Mouse (Mus musculus) CH12.LX (cell line): ENCODE data around the gene Kmo. TPM values are rescaled to one million over a fixed set of nuclear protein-coding genes. Genes with fewer than 3 reads are reported as not detected.
A peak's percentile ranks its signal among the peaks of the same experiment; 100 is the strongest.

Experiments
- DNase-seq: peaks from one replicate; pipeline ENCODE4 v3.0.0-alpha.2; 2013; ENCODE audit errors: extremely low read depth
- H3K27ac ChIP-seq: 2 replicates; pipeline ENCODE4 v1.5.1; 2012; ENCODE audit warnings: low read depth, mild to moderate bottlenecking, control low read depth, moderate library complexity; ENCODE audit not compliant: insufficient read depth
- H3K27me3 ChIP-seq: replicated peaks from 2 replicates; pipeline ENCODE3; 2012; ENCODE audit warnings: inconsistent platforms
- H3K36me3 ChIP-seq, 2 experiments: replicated peaks in 1 of 2; 2 replicates each; pipeline versions ENCODE3 to v1.6.1; 2012; ENCODE audit warnings: inconsistent platforms in 1 of 2, low read length in 1 of 2, mild to moderate bottlenecking in 1 of 2, mixed read lengths in 1 of 2, moderate library complexity in 1 of 2; ENCODE audit not compliant: control insufficient read depth in 1 of 2, insufficient read depth in 1 of 2
- H3K4me1 ChIP-seq, 2 experiments: 2 replicates each; pipeline ENCODE4 v1.6.1; 2012; ENCODE audit warnings: inconsistent platforms in 1 of 2, moderate library complexity in 1 of 2; ENCODE audit not compliant: insufficient read depth in 2 of 2, control insufficient read depth in 1 of 2
- H3K4me2 ChIP-seq: 2 replicates; pipeline ENCODE4 v1.6.1; 2012; ENCODE audit warnings: low read depth, mild to moderate bottlenecking, control low read depth; ENCODE audit not compliant: poor library complexity, insufficient read depth, severe bottlenecking
- H3K4me3 ChIP-seq, 3 experiments: fragments of 150-350 bp in 1 of 3; sonication (generic) in 1 of 3; replicated peaks in 1 of 3; 2 replicates each; pipeline versions ENCODE3 to v1.5.1; 2011 to 2012; ENCODE audit warnings: low read depth in 2 of 3, low read length in 2 of 3, mild to moderate bottlenecking in 2 of 3, moderate library complexity in 2 of 3, control low read depth in 1 of 3, improper control_type of control experiment in 1 of 3, inconsistent platforms in 1 of 3, mixed read lengths in 1 of 3; ENCODE audit not compliant: poor library complexity in 1 of 3
- H3K79me2 ChIP-seq: replicated peaks from 2 replicates; pipeline ENCODE4 v1.6.1; 2012; ENCODE audit warnings: mild to moderate bottlenecking, moderate library complexity; ENCODE audit not compliant: control insufficient read depth, poor library complexity, insufficient read depth, severe bottlenecking; ENCODE audit errors: extremely low read depth
- H3K9ac ChIP-seq: 2 replicates; pipeline ENCODE4 v1.6.1; 2012; ENCODE audit warnings: low read depth, mild to moderate bottlenecking, control low read depth, moderate library complexity; ENCODE audit not compliant: insufficient read depth
- H3K9me3 ChIP-seq: replicated peaks from 2 replicates; pipeline ENCODE3; 2012; ENCODE audit warnings: low read length, inconsistent platforms, mixed read lengths
- CHD2 ChIP-seq: IDR thresholded peaks from 2 replicates; pipeline ENCODE4 v1.6.1; 2011; ENCODE audit warnings: low read length, improper control_type of control experiment
- EP300 ChIP-seq: IDR thresholded peaks from 2 replicates; pipeline ENCODE4 v1.6.1; 2011; ENCODE audit warnings: low read length, improper control_type of control experiment
- ETS1 ChIP-seq: conservative IDR thresholded peaks from 2 replicates; pipeline ENCODE4 v1.6.1; 2012; ENCODE audit warnings: low read depth, mild to moderate bottlenecking, inconsistent platforms, low read length, improper control_type of control experiment, moderate library complexity
- IRF4 ChIP-seq: IDR thresholded peaks from 2 replicates; pipeline ENCODE4 v1.6.1; 2014; ENCODE audit warnings: low read depth, mild to moderate bottlenecking, inconsistent platforms, low read length, improper control_type of control experiment
- JUN ChIP-seq: IDR thresholded peaks from 2 replicates; pipeline ENCODE4 v1.6.1; 2011; ENCODE audit warnings: low read depth, mild to moderate bottlenecking, low read length, improper control_type of control experiment, moderate library complexity; ENCODE audit not compliant: insufficient read depth
- JUND ChIP-seq: conservative IDR thresholded peaks from 2 replicates; pipeline ENCODE4 v1.6.1; 2011; ENCODE audit warnings: low read depth, low read length, improper control_type of control experiment
- KAT2A ChIP-seq: IDR thresholded peaks from 2 replicates; pipeline ENCODE4 v1.6.1; 2012; ENCODE audit warnings: low read length, improper control_type of control experiment, inconsistent platforms; ENCODE audit not compliant: insufficient replicate concordance
- MAFK ChIP-seq: IDR thresholded peaks from 2 replicates; pipeline ENCODE4 v1.6.1; 2011; ENCODE audit warnings: low read length, improper control_type of control experiment; ENCODE audit not compliant: insufficient replicate concordance
- MAZ ChIP-seq: IDR thresholded peaks from 2 replicates; pipeline ENCODE4 v1.6.1; 2012; ENCODE audit warnings: low read depth, mild to moderate bottlenecking, inconsistent platforms, low read length, improper control_type of control experiment, moderate library complexity
- MEF2A ChIP-seq: IDR thresholded peaks from 2 replicates; pipeline ENCODE4 v1.6.1; 2014; ENCODE audit warnings: low read depth, mild to moderate bottlenecking, inconsistent platforms, low read length, improper control_type of control experiment, borderline replicate concordance
- MXI1 ChIP-seq: IDR thresholded peaks from 2 replicates; pipeline ENCODE4 v1.6.1; 2011; ENCODE audit warnings: mild to moderate bottlenecking, low read depth, low read length, improper control_type of control experiment
- MYC ChIP-seq: IDR thresholded peaks from 2 replicates; pipeline ENCODE4 v1.6.1; 2011; ENCODE audit warnings: low read depth, mild to moderate bottlenecking, improper control_type of control experiment, low read length
- NELFE ChIP-seq: IDR thresholded peaks from 2 replicates; pipeline ENCODE4 v1.6.1; 2011; ENCODE audit warnings: low read depth, low read length, improper control_type of control experiment
- POLR2A ChIP-seq: IDR thresholded peaks from 2 replicates; pipeline ENCODE4 v1.6.1; 2011; ENCODE audit warnings: low read depth, mild to moderate bottlenecking, improper control_type of control experiment, low read length
- RAD21 ChIP-seq: IDR thresholded peaks from 2 replicates; pipeline ENCODE4 v1.6.1; 2011; ENCODE audit warnings: low read depth, mild to moderate bottlenecking, low read length, improper control_type of control experiment, moderate library complexity
- RCOR1 ChIP-seq: conservative IDR thresholded peaks from 2 replicates; pipeline ENCODE4 v1.6.1; 2012; ENCODE audit warnings: low read depth, mild to moderate bottlenecking, inconsistent platforms, low read length, improper control_type of control experiment
- SIN3A ChIP-seq: IDR thresholded peaks from 2 replicates; pipeline ENCODE4 v1.6.1; 2012; ENCODE audit warnings: low read length, improper control_type of control experiment, inconsistent platforms
- SMC3 ChIP-seq: IDR thresholded peaks from 2 replicates; pipeline ENCODE4 v1.6.1; 2011; ENCODE audit warnings: low read depth, low read length, improper control_type of control experiment
- TBP ChIP-seq: conservative IDR thresholded peaks from 2 replicates; pipeline ENCODE4 v1.6.1; 2011; ENCODE audit warnings: low read depth, low read length, improper control_type of control experiment
- USF1 ChIP-seq: IDR thresholded peaks from 2 replicates; pipeline ENCODE4 v1.6.1; 2014; ENCODE audit warnings: low read depth, mild to moderate bottlenecking, inconsistent platforms, low read length, improper control_type of control experiment
- USF2 ChIP-seq: conservative IDR thresholded peaks from 2 replicates; pipeline ENCODE4 v1.6.1; 2011; ENCODE audit warnings: low read depth, low read length, improper control_type of control experiment
- ZC3H11A ChIP-seq: IDR thresholded peaks from 2 replicates; pipeline ENCODE4 v1.6.1; 2012; ENCODE audit warnings: low read depth, mild to moderate bottlenecking, inconsistent platforms, low read length, improper control_type of control experiment
- ZKSCAN1 ChIP-seq: IDR thresholded peaks from 2 replicates; pipeline ENCODE4 v1.6.1; 2012; ENCODE audit warnings: low read depth, inconsistent platforms, low read length, improper control_type of control experiment, borderline replicate concordance
- ZNF384 ChIP-seq: IDR thresholded peaks from 2 replicates; pipeline ENCODE4 v1.6.1; 2012; ENCODE audit warnings: low read depth, low read length, improper control_type of control experiment, inconsistent platforms
- dilution Hi-C: fragments of 300-500 bp; cut with MboI; formaldehyde crosslinking; loops from 2 replicates; pipeline ENCODE4 v1.14.3; 2020; ENCODE audit warnings: low sequenced_read_pairs; ENCODE audit not compliant: extremely low pct_unique_long_range_greater_than_20kb, extremely low pct_ligation_motif_present
- in situ Hi-C: fragments of 300-500 bp; cut with MboI; formaldehyde crosslinking; loops from 3 replicates; pipeline ENCODE4 v1.14.3; 2019; ENCODE audit warnings: low sequenced_read_pairs, low pct_ligation_motif_present, low pct_unique_long_range_greater_than_20kb, mixed read lengths
- polyA plus RNA-seq: library from polyadenylated mRNA; unstranded; fragments of >175 nt; gene quantifications from 2 replicates; pipeline ENCODE4 v1.2.1, GENCODE M21; 2012; ENCODE audit warnings: low read depth; ENCODE audit not compliant: insufficient read length
- total RNA-seq, 2 experiments: library from RNA; depleted of rRNA; stranded (reverse); fragments of 300-350 nt in 1 of 2; fragments of >200 nt in 1 of 2; gene quantifications; 2 replicates each; pipeline ENCODE4 v1.2.3; 2012 to 2014

Kmo gene
- total and polyA plus RNA-seq, 3 experiments, result 9.7 to 49.2 (median 42.5) TPM

DNA sequence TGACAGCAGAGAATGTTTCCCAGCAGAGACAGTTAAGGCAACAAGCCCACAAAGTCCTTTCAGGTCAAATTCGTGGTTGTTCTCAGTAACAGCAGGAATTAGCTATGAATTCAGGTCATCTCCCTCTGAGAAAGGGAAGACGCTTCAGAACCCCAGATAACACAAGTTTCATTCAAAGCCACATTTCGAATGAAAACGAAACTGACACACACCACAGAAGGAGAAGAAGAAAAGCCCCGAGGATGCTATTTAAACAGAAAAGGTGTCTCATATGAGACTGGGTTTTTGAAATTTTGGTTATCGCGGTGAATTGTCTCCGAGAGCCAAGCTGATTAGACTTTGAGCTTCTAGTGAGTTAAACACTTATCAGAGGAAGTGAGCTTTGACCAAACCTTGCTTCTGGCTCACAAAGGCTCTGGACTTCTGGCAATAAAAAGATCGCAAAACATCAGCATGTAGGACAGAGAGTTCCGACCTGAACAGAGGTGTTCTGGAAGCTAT is 11.6 kb downstream of the Kmo start:
- no peaks in the 10 kb centered on the region for H3K79me2 ChIP-seq
- peak overlapping the region; percentile 76 for H3K9ac ChIP-seq
- H3K27ac ChIP-seq, result peak overlapping the region; percentile 76
- TF ChIP-seq RAD21 (no peak), NELFE (0 out of 2 replicates have a peak, but pooled peaks have one; percentile 12), IRF4 (peak; percentile 92), USF2 (no peak), RCOR1 (0 out of 2 replicates have a peak, but pooled peaks have one; percentile 55), KAT2A (no peak), ETS1 (peak; percentile 62; the same call in 1 of the 2 replicates), SIN3A (peak; percentile 80; the same call in 1 of the 2 replicates), SMC3 (no peak), TBP (peak; percentile 82; the same call in 1 of the 2 replicates), ZC3H11A (no peak), MXI1 (no peak), USF1 (no peak), EP300 (peak; percentile 89), JUND (0 out of 2 replicates have a peak, but pooled peaks have one; percentile 27), MEF2A (peak; percentile 87; the same call in 1 of the 2 replicates), ZNF384 (no peak), ZKSCAN1 (no peak), MAZ (0 out of 2 replicates have a peak, but pooled peaks have one; percentile 7), POLR2A (peak; percentile 62; the same call in 1 of the 2 replicates), CHD2 (peak; percentile 89), MAFK (peak; percentile 66), MYC (peak; percentile 85), JUN (no peak)
- dilution Hi-C loops, result no loop called here
- H3K36me3 ChIP-seq, result peaks cover 0 to 1% of the 10 kb centered on the region in 2 experiments
- DNase-seq, result peak; percentile 90
- no peaks in the 10 kb centered on the region for H3K9me3 ChIP-seq
- H3K4me2 ChIP-seq, result peak overlapping the region; percentile 97
- in situ Hi-C loops, result loop anchor here (5.0 kb wide), 1 partner anchor 36 kb away; no protein-coding TSS in a partner anchor
- peaks cover 3 to 61% of the 10 kb centered on the region in 2 experiments for H3K4me1 ChIP-seq
- peak overlapping the region; percentile 54 to 65 (median 55) for H3K4me3 ChIP-seq
- H3K27me3 ChIP-seq, result no peaks in the 10 kb centered on the region
